Mouse (Mus musculus) olfactory bulb, adult 2 months (tissue): ENCODE results near the gene Abcg8. TPM values are rescaled to one million over a fixed set of nuclear protein-coding genes. Genes with fewer than 3 reads are reported as not detected.
A peak's percentile ranks its signal among the peaks of the same experiment; 100 is the strongest.

Experiments
- H3K27ac ChIP-seq: fragments of 200-500 bp; 2 replicates; pipeline ENCODE4 v1.5.1; 2012; ENCODE audit warnings: low read depth, low read length; ENCODE audit not compliant: insufficient read depth
- H3K4me1 ChIP-seq: fragments of 200-500 bp; 2 replicates; pipeline ENCODE4 v1.6.1; 2012; ENCODE audit warnings: low read length; ENCODE audit not compliant: control insufficient read depth, insufficient read depth
- H3K4me3 ChIP-seq: fragments of 200-500 bp; 2 replicates; pipeline ENCODE4 v1.5.1; 2012; ENCODE audit warnings: mild to moderate bottlenecking, low read depth, low read length, moderate library complexity; ENCODE audit not compliant: insufficient read depth
- CTCF ChIP-seq: fragments of 200-500 bp; IDR thresholded peaks from 2 replicates; pipeline ENCODE4 v1.5.1; 2012; ENCODE audit warnings: low read depth, mild to moderate bottlenecking, low read length, moderate library complexity; ENCODE audit not compliant: insufficient read depth
- POLR2A ChIP-seq: fragments of 200-500 bp; IDR thresholded peaks from 2 replicates; pipeline ENCODE4 v1.6.1; 2012; ENCODE audit warnings: mild to moderate bottlenecking, low read depth, low read length, moderate library complexity; ENCODE audit not compliant: insufficient read depth
- WGBS: fragments of 180-500 bp; shearing (Covaris S2); methylation state at CpG from one replicate; pipeline ENCODE4 v1.1.7; 2018; 5-methylcytosine and 5-hydroxymethylcytosine counted together
- polyA plus RNA-seq: library from polyadenylated mRNA; stranded (reverse); fragments of >200 nt; gene quantifications from 2 replicates; pipeline ENCODE4 v1.2.4, GENCODE M21; 2012; ENCODE audit warnings: low replicate concordance; ENCODE audit not compliant: missing spikeins, insufficient read depth, insufficient read length

Abcg8 gene
- polyA plus RNA-seq, result not detected in 2 replicates

DNA sequence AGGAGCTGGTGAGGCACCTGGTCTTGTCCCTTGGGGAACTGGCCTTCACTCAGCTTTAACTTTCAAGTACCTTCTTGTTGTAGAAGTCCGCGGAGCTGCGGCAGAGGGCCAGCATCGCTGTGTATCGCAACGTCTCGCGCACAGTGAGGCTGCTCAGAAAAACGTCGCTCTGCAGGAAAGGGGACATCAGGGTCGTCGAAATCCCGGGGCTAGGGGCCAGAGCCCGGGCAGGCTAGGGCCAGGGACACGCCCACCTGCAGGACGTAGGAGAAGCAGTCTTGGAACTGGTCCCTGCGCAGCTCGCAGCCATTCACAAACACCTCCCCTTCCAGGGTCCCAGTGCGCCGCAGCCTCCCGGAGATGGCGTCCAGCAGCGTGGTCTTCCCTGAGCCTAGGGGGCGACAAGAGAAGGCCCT lies at the start of gene Abcg8:
Gene Abcg8, plus strand, starts transcription at position 352 of the 416 bp plus-strand sequence.
- Histone ChIP-seq H3K27ac (no peak within 1 kb of the TSS), H3K4me3 (no peak within 1 kb of the TSS; the same call in 1 of the 2 replicates), H3K4me1 (peaks cover 8% of the 10 kb centered on the region)
- TF ChIP-seq POLR2A (no peak), CTCF (no peak)
- WGBS, result 8% methylated on average over 24 of the region's 24 CpGs

DNA sequence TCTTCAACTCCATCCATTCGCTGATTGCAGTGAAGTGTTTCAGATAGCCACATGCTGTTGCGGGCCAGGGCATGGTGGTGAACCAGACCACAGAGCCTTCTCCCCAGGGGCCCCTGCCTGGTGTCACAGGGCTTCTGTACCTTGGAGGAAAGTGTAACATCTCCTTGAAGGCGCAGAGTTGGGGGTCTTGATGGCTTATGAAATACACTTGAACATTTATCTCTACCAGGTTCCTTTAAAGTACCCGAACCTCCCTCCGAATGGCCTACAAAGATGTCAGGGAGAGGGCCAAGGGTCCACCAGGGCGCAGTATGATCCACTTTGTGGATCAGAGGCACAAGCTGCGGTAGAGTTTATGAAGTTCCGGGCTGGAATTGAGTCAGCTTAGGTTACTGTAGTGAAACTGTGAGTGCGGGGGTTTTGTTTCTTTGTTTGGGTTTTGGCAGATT lies 49.2 kb upstream of the Abcg8 start:
- peak overlapping the region; percentile 55 for H3K4me3 ChIP-seq
- no peak overlapping the region for H3K27ac ChIP-seq
- peaks cover 4% of the 10 kb centered on the region; the same call in 1 of the 2 replicates for H3K4me1 ChIP-seq
- whole genome bisulfite sequencing, result 8% methylated on average over 9 of the region's 9 CpGs
- TF ChIP-seq POLR2A (no peak), CTCF (0 out of 2 replicates have a peak, but pooled peaks have one; percentile 10)

DNA sequence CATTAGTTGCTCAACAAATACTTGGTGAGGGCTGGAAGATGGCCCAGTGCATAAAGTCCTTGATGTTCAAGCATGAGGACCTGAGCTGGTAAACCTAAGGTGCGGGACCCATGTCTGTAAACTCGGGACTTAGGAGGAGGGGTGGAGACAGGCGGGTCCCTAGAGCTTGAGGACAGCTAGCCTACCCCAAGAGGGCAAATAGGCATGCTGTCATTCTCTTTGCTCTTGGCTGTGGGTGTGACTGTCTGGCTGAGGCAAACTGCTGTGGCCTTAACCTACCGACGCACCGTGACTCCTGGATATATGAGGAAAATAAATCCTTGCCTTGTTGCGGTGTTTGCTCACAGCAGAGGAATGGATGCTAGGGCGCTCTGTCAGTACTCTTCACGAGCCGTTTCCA lies 48.4 kb upstream of the Abcg8 start:
- no peak overlapping the region for H3K27ac ChIP-seq
- H3K4me3 ChIP-seq, result no peak overlapping the region
- TF ChIP-seq POLR2A (no peak), CTCF (no peak)
- WGBS, result 89% methylated on average over 10 of the region's 10 CpGs
- H3K4me1 ChIP-seq, result peaks cover 4% of the 10 kb centered on the region; the same call in 1 of the 2 replicates

DNA sequence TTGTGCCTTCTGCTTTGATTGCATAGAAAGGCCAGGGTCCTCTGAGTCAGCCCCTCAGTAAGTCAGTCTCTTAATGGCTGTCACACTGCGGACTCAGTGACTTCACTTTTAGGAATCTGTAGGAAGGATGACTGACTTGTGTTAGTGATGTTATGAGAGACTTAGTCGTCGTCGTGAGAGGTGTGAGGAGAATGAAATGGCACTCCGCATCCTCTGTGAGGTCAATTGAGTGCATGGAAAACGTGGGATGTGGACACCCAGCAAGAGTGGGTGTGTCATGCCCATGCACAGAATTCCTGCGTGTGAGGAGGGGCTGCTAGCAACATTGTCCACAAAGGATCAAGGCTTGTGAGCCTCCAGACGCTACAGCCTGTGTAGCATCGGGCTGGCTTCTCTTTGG lies 47.5 kb upstream of the Abcg8 start:
- WGBS, result 89% methylated on average over 9 of the region's 9 CpGs
- H3K27ac ChIP-seq, result no peak overlapping the region
- peaks cover 4% of the 10 kb centered on the region; the same call in 1 of the 2 replicates for H3K4me1 ChIP-seq
- no peak overlapping the region for H3K4me3 ChIP-seq
- TF ChIP-seq POLR2A (no peak), CTCF (no peak)

DNA sequence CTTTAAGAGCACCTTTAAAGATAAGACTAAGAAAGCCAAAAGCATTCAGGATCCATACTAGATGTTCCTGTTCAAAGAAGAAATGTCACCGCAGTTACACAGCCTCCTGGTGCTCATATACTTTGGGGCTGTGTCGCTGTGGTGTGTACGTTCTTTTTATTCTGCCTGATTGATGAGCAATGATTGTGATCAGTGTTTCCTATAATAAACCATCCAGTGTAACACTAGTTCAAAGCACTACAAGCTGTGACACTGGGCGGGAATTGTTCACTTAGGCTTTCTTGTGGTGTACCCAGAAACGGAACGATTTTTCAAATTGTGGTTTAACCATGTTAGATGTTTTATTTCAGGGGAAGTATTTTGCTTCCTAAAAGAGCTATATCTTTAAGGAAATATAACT lies 44.3 kb upstream of the Abcg8 start:
- WGBS, result 87% methylated on average over 6 of the region's 6 CpGs
- Histone ChIP-seq H3K4me1 (peaks cover 4% of the 10 kb centered on the region; the same call in 1 of the 2 replicates), H3K27ac (no peak overlapping the region), H3K4me3 (no peak overlapping the region)
- TF ChIP-seq POLR2A (no peak), CTCF (no peak)

DNA sequence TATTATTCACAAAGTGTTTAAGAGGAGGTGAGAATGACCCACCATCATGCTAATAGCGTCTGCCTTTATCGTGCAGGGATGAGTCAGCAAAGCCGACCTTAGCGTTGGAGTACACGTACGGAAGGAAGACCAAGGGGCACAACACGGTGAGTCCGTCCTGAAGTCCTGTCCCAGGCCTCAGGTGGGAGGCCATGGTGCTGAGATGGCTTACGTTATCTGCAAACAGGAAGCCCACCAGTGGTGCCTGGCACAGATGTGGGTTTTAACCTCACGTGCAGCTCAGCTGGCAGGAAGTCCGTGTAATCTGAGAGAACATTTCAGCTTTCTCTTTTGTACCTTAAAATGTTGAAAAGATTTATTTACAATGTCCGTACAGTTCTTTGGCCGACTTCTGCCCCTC lies 42.7 kb upstream of the Abcg8 start:
- H3K27ac ChIP-seq, result no peak overlapping the region
- H3K4me3 ChIP-seq, result no peak overlapping the region
- WGBS, result 91% methylated on average over 13 of the region's 13 CpGs
- no peaks in the 10 kb centered on the region for H3K4me1 ChIP-seq
- no peak for TF ChIP-seq CTCF
- no peak for TF ChIP-seq POLR2A

DNA sequence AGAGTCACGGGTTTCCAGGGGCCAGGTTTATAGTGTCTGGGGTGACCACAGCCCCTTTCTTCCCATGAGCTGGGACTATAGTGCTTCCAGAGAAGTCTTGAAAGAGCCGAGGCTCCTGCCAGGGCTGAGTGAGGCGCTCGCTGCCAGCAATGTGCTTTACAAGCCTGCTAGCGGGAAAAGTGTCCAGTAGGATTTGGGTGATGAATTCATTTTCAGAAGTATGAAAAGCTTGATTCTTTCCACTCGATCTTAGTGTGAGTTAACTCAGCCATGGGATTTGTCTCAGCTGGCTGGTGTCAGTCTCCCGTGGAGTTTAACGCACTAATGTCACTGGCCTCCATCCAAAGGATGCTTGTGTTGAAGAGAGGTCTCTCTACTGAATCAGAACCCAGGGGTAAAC lies 39.8 kb upstream of the Abcg8 start:
- Histone ChIP-seq H3K27ac (no peak overlapping the region), H3K4me1 (no peaks in the 10 kb centered on the region), H3K4me3 (no peak overlapping the region)
- TF ChIP-seq CTCF, result no peak
- TF ChIP-seq POLR2A, result no peak
- 58% methylated on average over 8 of the region's 8 CpGs for WGBS

DNA sequence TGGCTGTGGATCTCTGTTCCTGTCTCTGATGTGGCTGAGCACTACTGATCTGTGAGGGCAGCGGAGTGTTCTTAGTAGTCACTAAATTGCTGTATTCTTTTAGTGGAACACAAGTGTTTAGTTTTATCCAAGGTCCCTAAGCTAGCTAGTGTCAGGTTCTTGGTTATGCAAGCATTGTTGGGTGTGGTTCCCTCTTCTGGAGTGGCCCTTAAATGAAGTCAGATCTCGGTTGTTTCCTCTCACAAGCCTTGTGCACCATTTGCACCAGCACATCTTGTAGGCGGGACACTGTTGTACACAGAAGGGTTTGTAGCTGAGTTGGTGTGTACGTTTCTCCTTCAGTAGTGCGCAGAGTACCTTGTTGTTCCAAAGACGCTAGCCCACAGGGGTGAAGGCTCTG lies 38.1 kb upstream of the Abcg8 start:
- TF ChIP-seq POLR2A, result no peak
- no peak for TF ChIP-seq CTCF
- no peak overlapping the region for H3K27ac ChIP-seq
- no peaks in the 10 kb centered on the region for H3K4me1 ChIP-seq
- H3K4me3 ChIP-seq, result no peak overlapping the region
- 95% methylated on average over 6 of the region's 6 CpGs for WGBS

DNA sequence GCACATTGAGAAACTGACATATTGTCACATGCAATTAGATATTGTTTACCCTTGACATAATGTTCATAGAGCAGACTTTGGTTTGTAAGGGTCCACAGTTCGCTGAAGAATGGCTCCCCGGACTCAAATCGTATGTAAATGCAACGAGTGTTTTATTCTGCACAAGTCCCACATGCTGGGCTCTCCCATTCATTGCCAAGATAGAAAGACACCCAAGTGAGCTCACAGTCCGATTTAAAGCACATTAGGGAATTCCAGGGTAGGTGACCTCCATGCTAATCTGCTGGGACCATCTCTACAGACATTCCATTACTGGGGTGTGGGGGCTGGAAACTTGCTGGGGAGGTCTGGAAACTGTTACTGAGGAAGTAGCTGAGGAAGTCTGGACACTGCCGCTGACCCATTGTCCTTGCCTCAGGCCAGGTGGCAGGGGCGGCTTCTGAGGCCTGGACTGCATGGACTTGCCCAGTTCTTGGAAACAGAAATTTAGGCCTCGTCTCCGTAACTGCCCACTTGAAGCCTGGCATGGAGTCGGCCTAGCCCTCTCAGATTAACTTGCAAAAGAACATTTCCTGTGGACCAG lies 36.2 kb upstream of the Abcg8 start:
- no peak overlapping the region for H3K27ac ChIP-seq
- 67% methylated on average over 10 of the region's 10 CpGs for WGBS
- H3K4me1 ChIP-seq, result no peaks in the 10 kb centered on the region
- H3K4me3 ChIP-seq, result no peak overlapping the region
- TF ChIP-seq POLR2A (no peak), CTCF (no peak)
